Mouse (Mus musculus): ENCODE measurements at regions not wholly inside any gene's neighbourhood (a gene's known extent, or its start where the extent isn't known, plus 50 kb on each side); places are given as distances from the start of the nearest gene placed in this dataset.

DNA sequence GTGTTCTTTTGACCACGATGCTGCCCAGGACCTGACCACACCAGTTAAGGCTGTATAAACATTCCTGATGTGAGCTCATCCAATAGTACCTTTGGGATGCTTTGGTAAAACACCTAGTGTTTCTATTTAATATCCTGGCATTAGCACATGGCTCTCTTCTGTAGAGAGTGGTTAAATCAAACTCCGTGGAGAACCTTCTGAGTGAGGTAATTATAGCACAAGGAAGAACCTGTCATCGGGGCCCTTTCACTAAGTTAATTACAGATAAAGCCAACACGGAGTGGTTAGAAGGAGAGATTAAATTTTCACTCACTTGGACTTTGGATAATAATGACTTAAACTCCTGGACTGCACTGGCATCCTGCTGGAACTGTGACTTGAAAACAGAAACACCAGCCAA is 133.8 kb upstream of the N6amt1 start:
- TF ChIP-seq BHLHE40 (IDR thresholded peaks at IDR 0.05; ENCODE audit: low read depth, low read length) (no peak), E2F4 (IDR thresholded peaks at IDR 0.05; ENCODE audit: insufficient replicate concordance, low read depth, low read length) (no peak), CHD1 (IDR thresholded peaks at IDR 0.05; ENCODE audit: low read depth, low read length) (no peak), RAD21 (IDR thresholded peaks at IDR 0.05; ENCODE audit: low read depth, low read length) (no peak), EP300 (IDR thresholded peaks at IDR 0.05; ENCODE audit: low read length) (no peak), USF2 (conservative IDR thresholded peaks at IDR 0.05; ENCODE audit: low read depth, low read length) (no peak), MYC (IDR thresholded peaks at IDR 0.05; ENCODE audit: low read depth, low read length) (no peak), POLR2A (IDR thresholded peaks at IDR 0.05; ENCODE audit: low read depth, low read length) (no peak)

Measured in CH12.LX (cell line).